Mouse (Mus musculus): ENCODE measurements around the gene Accs. TPM values are rescaled to one million over a fixed set of nuclear protein-coding genes. Genes with fewer than 3 reads are reported as not detected.

Gene Accs
- total RNA-seq, 1 experiment, result 5.5 TPM

DNA sequence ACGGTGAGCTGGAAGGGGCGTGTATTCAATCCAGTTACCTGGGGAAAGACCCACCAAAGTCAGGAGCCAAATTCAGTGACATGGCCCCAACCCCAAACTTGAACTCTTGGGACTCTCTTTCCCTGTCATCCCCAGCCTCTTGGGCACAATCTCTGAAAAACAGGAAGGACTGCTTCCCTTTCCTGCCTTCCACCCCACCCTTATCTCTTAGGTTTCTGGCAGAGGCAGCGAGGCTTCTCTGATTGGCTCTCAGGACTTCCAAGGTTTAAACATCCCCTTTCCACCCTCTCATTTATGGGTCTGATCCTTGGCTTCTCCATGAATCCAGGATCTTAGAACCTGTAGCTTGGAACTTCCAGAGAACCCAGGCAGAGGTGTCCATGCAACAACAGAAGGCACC lies 8.4 kb downstream of the Accs start:
- TF ChIP-seq ZNF384 (IDR thresholded peaks at IDR 0.05; ENCODE audit: low read depth, low read length), result no peak
- TF ChIP-seq CHD2 (IDR thresholded peaks at IDR 0.05; ENCODE audit: low read depth, low read length), result no peak
- no peak for TF ChIP-seq HCFC1 (IDR thresholded peaks at IDR 0.05; ENCODE audit: borderline replicate concordance, insufficient read depth, low read length)
- no peak for TF ChIP-seq MAFK (IDR thresholded peaks at IDR 0.05; ENCODE audit: insufficient read depth, low read depth, low read length)
- no peak for TF ChIP-seq ZC3H11A (IDR thresholded peaks at IDR 0.05; ENCODE audit: borderline replicate concordance, low read depth, low read length)
- Histone ChIP-seq H3K36me3 (ENCODE audit: control insufficient read depth, insufficient read depth, low read length, poor library complexity, severe bottlenecking) (peaks cover 3% of the 10 kb centered on the region; the same call in 1 of the 2 replicates), H3K4me3 (ENCODE audit: insufficient read depth in 1 of 2, low read depth in 1 of 2, low read length in 2 of 2, poor library complexity in 1 of 2, severe bottlenecking in 1 of 2) (no peak overlapping the region), H3K27ac (ENCODE audit: insufficient read depth, low read depth, low read length, poor library complexity, severe bottlenecking) (no peak overlapping the region), H3K4me1 (ENCODE audit: control insufficient read depth in 2 of 2, insufficient read depth in 2 of 2, low read length in 2 of 2, poor library complexity in 1 of 2) (peaks cover 0 to 4% of the 10 kb centered on the region in 2 experiments; a peak in 2 of 4 replicates), H3K9ac (ENCODE audit: insufficient read depth, low read depth, low read length, poor library complexity, severe bottlenecking) (no peak overlapping the region), H3K9me3 (ENCODE audit: control insufficient read depth, insufficient read depth, low read depth, low read length) (no peaks in the 10 kb centered on the region)
- DNase-seq (ENCODE audit: low read depth, low spot score), result no peak
- in situ Hi-C loops (cut with MboI; ENCODE audit: low sequenced_read_pairs in 2 of 2, unreplicated experiment in 2 of 2), result no loop called here

- peaks cover 3% of the 10 kb centered on the region; the same call in 1 of the 2 replicates for H3K36me3 ChIP-seq (ENCODE audit: control insufficient read depth, insufficient read depth, low read length, poor library complexity, severe bottlenecking)
- H3K27ac ChIP-seq (ENCODE audit: insufficient read depth, low read depth, low read length, poor library complexity, severe bottlenecking), result no peak overlapping the region
- no peak overlapping the region for H3K4me3 ChIP-seq (ENCODE audit: insufficient read depth in 1 of 2, low read depth in 1 of 2, low read length in 2 of 2, poor library complexity in 1 of 2, severe bottlenecking in 1 of 2)
- H3K9me3 ChIP-seq (ENCODE audit: control insufficient read depth, insufficient read depth, low read depth, low read length), result no peaks in the 10 kb centered on the region
- H3K4me1 ChIP-seq (ENCODE audit: control insufficient read depth in 2 of 2, insufficient read depth in 2 of 2, low read length in 2 of 2, poor library complexity in 1 of 2), result peaks cover 0 to 14% of the 10 kb centered on the region in 2 experiments; a peak in 2 of 4 replicates
- H3K9ac ChIP-seq (ENCODE audit: insufficient read depth, low read depth, low read length, poor library complexity, severe bottlenecking), result no peak overlapping the region
- TF ChIP-seq ZC3H11A (IDR thresholded peaks at IDR 0.05; ENCODE audit: borderline replicate concordance, low read depth, low read length) (no peak), ZNF384 (IDR thresholded peaks at IDR 0.05; ENCODE audit: low read depth, low read length) (no peak)
- in situ Hi-C loops (cut with MboI; ENCODE audit: low sequenced_read_pairs in 2 of 2, unreplicated experiment in 2 of 2), result no loop called here
- DNase-seq (ENCODE audit: low read depth, low spot score), result no peak
These were observed 9.6 kb downstream of the Accs start for GRCm38 (mm10) chr2:93840109-93840508.

DNA sequence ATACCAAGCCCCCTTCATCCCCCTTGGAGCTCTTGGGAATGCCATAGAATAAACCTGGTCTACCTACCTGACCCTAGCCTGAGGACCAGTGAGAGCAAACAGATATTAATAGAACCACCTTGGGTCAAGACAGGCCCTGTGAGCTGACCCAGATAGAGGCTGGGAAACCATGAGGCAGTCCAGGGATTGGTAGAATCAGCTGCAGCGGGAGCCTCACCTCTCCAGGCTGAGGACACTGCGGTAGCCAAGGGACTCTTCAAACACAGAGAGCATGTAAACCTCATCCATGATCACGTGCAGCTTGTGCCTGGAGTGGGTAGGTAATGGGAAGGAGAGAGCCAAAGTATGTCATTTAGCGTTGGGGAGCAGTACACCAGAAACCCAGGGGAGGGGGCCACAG lies 10.8 kb downstream of the Accs start:
- no peak for DNase-seq (ENCODE audit: low read depth, low spot score)
- in situ Hi-C loops (cut with MboI; ENCODE audit: low sequenced_read_pairs in 2 of 2, unreplicated experiment in 2 of 2), result no loop called here
- peaks cover 2% of the 10 kb centered on the region; the same call in 1 of the 2 replicates for H3K36me3 ChIP-seq (ENCODE audit: control insufficient read depth, insufficient read depth, low read length, poor library complexity, severe bottlenecking)
- no peak for TF ChIP-seq HCFC1 (IDR thresholded peaks at IDR 0.05; ENCODE audit: borderline replicate concordance, insufficient read depth, low read length)
- no peak for TF ChIP-seq MAFK (IDR thresholded peaks at IDR 0.05; ENCODE audit: insufficient read depth, low read depth, low read length)
- no peak for TF ChIP-seq ZC3H11A (IDR thresholded peaks at IDR 0.05; ENCODE audit: borderline replicate concordance, low read depth, low read length)
- no peak for TF ChIP-seq CHD2 (IDR thresholded peaks at IDR 0.05; ENCODE audit: low read depth, low read length)
- no peak for TF ChIP-seq ZNF384 (IDR thresholded peaks at IDR 0.05; ENCODE audit: low read depth, low read length)
- no peaks in the 10 kb centered on the region for H3K9me3 ChIP-seq (ENCODE audit: control insufficient read depth, insufficient read depth, low read depth, low read length)
- H3K4me1 ChIP-seq (ENCODE audit: control insufficient read depth in 2 of 2, insufficient read depth in 2 of 2, low read length in 2 of 2, poor library complexity in 1 of 2), result peaks cover 0 to 14% of the 10 kb centered on the region in 2 experiments; a peak in 2 of 4 replicates
- H3K9ac ChIP-seq (ENCODE audit: insufficient read depth, low read depth, low read length, poor library complexity, severe bottlenecking), result no peak overlapping the region
- no peak overlapping the region for H3K27ac ChIP-seq (ENCODE audit: insufficient read depth, low read depth, low read length, poor library complexity, severe bottlenecking)
- no peak overlapping the region for H3K4me3 ChIP-seq (ENCODE audit: insufficient read depth in 1 of 2, low read depth in 1 of 2, low read length in 2 of 2, poor library complexity in 1 of 2, severe bottlenecking in 1 of 2)

DNA sequence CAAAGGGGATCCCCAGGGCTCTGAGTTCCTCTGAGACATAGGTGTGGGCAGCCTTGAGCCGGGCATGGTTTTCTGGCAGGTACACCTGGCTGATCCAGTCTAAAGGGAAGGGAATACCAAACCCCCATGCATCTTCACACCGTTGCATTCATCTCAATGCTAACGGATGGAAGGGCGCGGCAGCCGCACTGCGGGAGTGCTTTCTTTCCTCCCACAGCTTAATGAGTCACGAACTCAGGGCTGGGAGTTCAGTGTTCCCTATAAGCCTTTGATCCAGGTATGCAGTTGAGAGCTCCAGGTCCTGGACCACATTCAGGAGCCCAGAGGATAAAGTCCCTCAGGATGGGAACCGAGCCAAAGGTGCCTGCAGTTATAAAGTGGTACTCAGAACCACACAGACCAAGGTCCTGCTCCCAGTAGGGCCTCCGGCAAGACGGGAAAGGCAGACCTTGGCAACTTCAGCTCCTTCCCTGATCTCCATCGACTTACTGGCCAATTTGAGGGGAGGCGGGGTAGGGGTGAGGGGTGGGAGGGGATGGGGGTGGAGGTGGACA lies 13.4 kb downstream of the Accs start:
- Histone ChIP-seq H3K9me3 (ENCODE audit: control insufficient read depth, insufficient read depth, low read depth, low read length) (no peaks in the 10 kb centered on the region), H3K9ac (ENCODE audit: insufficient read depth, low read depth, low read length, poor library complexity, severe bottlenecking) (no peak overlapping the region), H3K4me1 (ENCODE audit: control insufficient read depth in 2 of 2, insufficient read depth in 2 of 2, low read length in 2 of 2, poor library complexity in 1 of 2) (peaks cover 0 to 14% of the 10 kb centered on the region in 2 experiments; a peak in 2 of 4 replicates), H3K27ac (ENCODE audit: insufficient read depth, low read depth, low read length, poor library complexity, severe bottlenecking) (no peak overlapping the region), H3K4me3 (ENCODE audit: insufficient read depth in 1 of 2, low read depth in 1 of 2, low read length in 2 of 2, poor library complexity in 1 of 2, severe bottlenecking in 1 of 2) (no peak overlapping the region), H3K36me3 (ENCODE audit: control insufficient read depth, insufficient read depth, low read length, poor library complexity, severe bottlenecking) (no peaks in the 10 kb centered on the region)
- in situ Hi-C loops (cut with MboI; ENCODE audit: low sequenced_read_pairs in 2 of 2, unreplicated experiment in 2 of 2), result no loop called here
- peak; percentile 64 for DNase-seq (ENCODE audit: low read depth, low spot score)
- TF ChIP-seq CHD2 (IDR thresholded peaks at IDR 0.05; ENCODE audit: low read depth, low read length) (no peak), HCFC1 (IDR thresholded peaks at IDR 0.05; ENCODE audit: borderline replicate concordance, insufficient read depth, low read length) (no peak), ZC3H11A (IDR thresholded peaks at IDR 0.05; ENCODE audit: borderline replicate concordance, low read depth, low read length) (no peak), MAFK (IDR thresholded peaks at IDR 0.05; ENCODE audit: insufficient read depth, low read depth, low read length) (no peak), ZNF384 (IDR thresholded peaks at IDR 0.05; ENCODE audit: low read depth, low read length) (no peak)

DNA sequence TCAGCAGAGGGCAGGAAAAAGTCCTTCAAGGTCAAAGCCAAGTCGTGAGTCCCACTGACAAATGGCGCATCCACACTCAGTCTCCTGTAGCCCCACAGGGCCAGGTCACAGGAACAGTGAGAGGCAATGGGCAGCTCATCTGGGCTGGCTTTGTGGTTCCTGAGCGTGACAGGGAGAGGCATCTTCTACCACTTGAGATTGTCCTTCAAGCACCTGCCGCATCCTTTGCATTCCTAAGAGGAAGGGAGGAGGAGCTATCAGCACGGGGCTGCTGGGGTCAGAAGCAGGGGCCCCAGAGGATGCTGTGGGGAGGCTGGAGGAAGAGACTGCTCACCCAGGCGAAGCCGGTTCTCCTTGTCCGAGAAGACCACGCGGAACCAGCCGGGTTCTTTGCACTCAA lies 14.1 kb downstream of the Accs start:
- Histone ChIP-seq H3K27ac (ENCODE audit: insufficient read depth, low read depth, low read length, poor library complexity, severe bottlenecking) (no peak overlapping the region), H3K9me3 (ENCODE audit: control insufficient read depth, insufficient read depth, low read depth, low read length) (no peaks in the 10 kb centered on the region), H3K36me3 (ENCODE audit: control insufficient read depth, insufficient read depth, low read length, poor library complexity, severe bottlenecking) (no peaks in the 10 kb centered on the region), H3K9ac (ENCODE audit: insufficient read depth, low read depth, low read length, poor library complexity, severe bottlenecking) (no peak overlapping the region), H3K4me1 (ENCODE audit: control insufficient read depth in 2 of 2, insufficient read depth in 2 of 2, low read length in 2 of 2, poor library complexity in 1 of 2) (peaks cover 0 to 14% of the 10 kb centered on the region in 2 experiments; a peak in 2 of 4 replicates), H3K4me3 (ENCODE audit: insufficient read depth in 1 of 2, low read depth in 1 of 2, low read length in 2 of 2, poor library complexity in 1 of 2, severe bottlenecking in 1 of 2) (no peak overlapping the region)
- in situ Hi-C loops (cut with MboI; ENCODE audit: low sequenced_read_pairs in 2 of 2, unreplicated experiment in 2 of 2), result no loop called here
- TF ChIP-seq MAFK (IDR thresholded peaks at IDR 0.05; ENCODE audit: insufficient read depth, low read depth, low read length), result no peak
- TF ChIP-seq CHD2 (IDR thresholded peaks at IDR 0.05; ENCODE audit: low read depth, low read length), result no peak
- TF ChIP-seq ZC3H11A (IDR thresholded peaks at IDR 0.05; ENCODE audit: borderline replicate concordance, low read depth, low read length), result no peak
- TF ChIP-seq ZNF384 (IDR thresholded peaks at IDR 0.05; ENCODE audit: low read depth, low read length), result no peak
- TF ChIP-seq HCFC1 (IDR thresholded peaks at IDR 0.05; ENCODE audit: borderline replicate concordance, insufficient read depth, low read length), result no peak
- DNase-seq (ENCODE audit: low read depth, low spot score), result no peak
